Mouse (Mus musculus) embryo, embryonic 9.5 days (tissue): ENCODE measurements at regions not wholly inside any gene's neighbourhood (a gene's known extent, or its start where the extent isn't known, plus 50 kb on each side); places are given as distances from the start of the nearest gene placed in this dataset.

ENCODE experiments used
- DNase-seq: peaks from one replicate; pipeline ENCODE4 v3.0.0-alpha.2; 2017; ENCODE audit errors: extremely low spot score

GRCm38 (mm10) chr11:8148485-8148825 lies 515.9 kb downstream of the Tns3 start:
- no peak for DNase-seq

GRCm38 (mm10) chr11:8147790-8148484 lies 516.4 kb downstream of the Tns3 start:
- DNase-seq: no peak

GRCm38 (mm10) chr11:8137366-8137765 lies 527.0 kb downstream of the Tns3 start:
- peak; percentile 10 for DNase-seq

GRCm38 (mm10) chr11:8136666-8137065 lies 527.7 kb downstream of the Tns3 start:
- no peak for DNase-seq

GRCm38 (mm10) chr11:8109286-8109685 lies 555.0 kb downstream of the Tns3 start:
- no peak for DNase-seq

GRCm38 (mm10) chr11:8101091-8101490 lies 563.2 kb downstream of the Tns3 start:
- DNase-seq: no peak

- DNase-seq: no peak
Measured at GRCm38 (mm10) chr11:8084328-8084727, 580.0 kb downstream of the Tns3 start.

- DNase-seq: no peak
Measured at GRCm38 (mm10) chr11:8082811-8083210, 581.5 kb downstream of the Tns3 start.

GRCm38 (mm10) chr11:8073321-8073720 lies 591.0 kb downstream of the Tns3 start:
- no peak for DNase-seq

- DNase-seq: peak; percentile 36
Measured at GRCm38 (mm10) chr11:8068873-8069272, 595.5 kb downstream of the Tns3 start.

- no peak for DNase-seq
Measured at GRCm38 (mm10) chr11:8067330-8067729, 597.0 kb downstream of the Tns3 start.

GRCm38 (mm10) chr11:8065811-8066210 lies 598.5 kb downstream of the Tns3 start:
- DNase-seq: no peak

GRCm38 (mm10) chr11:8065086-8065485 lies 599.2 kb downstream of the Tns3 start:
- DNase-seq: no peak

GRCm38 (mm10) chr11:8061989-8062388 lies 602.3 kb downstream of the Tns3 start:
- DNase-seq: no peak

- DNase-seq: no peak
Measured at GRCm38 (mm10) chr11:8061573-8061972, 602.8 kb downstream of the Tns3 start.

GRCm38 (mm10) chr11:8051499-8051898 lies 612.8 kb downstream of the Tns3 start:
- DNase-seq: no peak

GRCm38 (mm10) chr11:8045086-8045485 lies 619.2 kb downstream of the Tns3 start:
- DNase-seq: no peak

GRCm38 (mm10) chr11:8030119-8030518 lies 634.2 kb downstream of the Tns3 start:
- no peak for DNase-seq

- DNase-seq: no peak
Measured at GRCm38 (mm10) chr11:8007801-8008200, 656.5 kb downstream of the Tns3 start.

GRCm38 (mm10) chr11:7981031-7981430 lies 683.3 kb downstream of the Tns3 start:
- DNase-seq: no peak

- no peak for DNase-seq
Measured at GRCm38 (mm10) chr11:7975845-7976244, 688.5 kb downstream of the Tns3 start.

GRCm38 (mm10) chr11:7949931-7950330 lies 714.4 kb downstream of the Tns3 start:
- no peak for DNase-seq

GRCm38 (mm10) chr11:7949201-7949875 lies 715.0 kb downstream of the Tns3 start:
- DNase-seq: no peak
